In the genomic region with DNA sequence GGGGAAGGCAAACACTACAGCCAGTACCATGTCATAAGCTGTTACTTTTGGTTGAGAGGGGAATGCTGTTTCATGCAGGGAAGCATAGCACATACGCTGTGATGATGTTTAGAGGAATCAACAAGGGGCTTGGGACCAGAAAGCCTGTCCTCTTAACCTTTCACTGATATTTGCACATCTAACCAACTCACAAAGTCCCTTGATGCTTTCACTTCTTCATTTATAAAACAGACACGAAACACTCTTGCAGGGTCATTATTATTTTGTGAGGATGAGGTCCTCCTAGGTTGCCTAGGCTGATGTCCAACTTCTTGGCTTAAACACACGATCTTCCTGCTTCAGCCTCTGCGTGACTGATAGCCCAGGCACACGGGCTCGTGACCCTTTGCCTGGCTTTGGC, we compare ENCODE assay signal across 23 mouse cellular contexts. TPM values are rescaled to one million over a fixed set of nuclear protein-coding genes. Genes with fewer than 3 reads are reported as not detected.
DNase-seq lines count a peak whose midpoint lies in the region; ATAC-seq and TF ChIP-seq lines count a peak whose summit lies in the region.
"Had no signal": no experiment of that assay in that cellular context is flagged by ENCODE, and none has a peak within 500 bp of the region (broad histone marks: within the 10 kb centered on the region; RNA-seq: fewer than 3 reads in every experiment).

No protein-coding gene starts in this region.

- peak overlapping the region; percentile 83 for H3K4me2 ChIP-seq in CH12.LX (ENCODE audit: insufficient read depth, low read depth, poor library complexity, severe bottlenecking)
- H3K4me2 ChIP-seq in intestine, postnatal 0 days (replicated peaks; ENCODE audit: low read depth), result no peak overlapping the region
- H3K4me2 ChIP-seq: embryonic facial prominence, embryonic 15.5 days; heart, embryonic 11.5 days; heart, embryonic 15.5 days; hindbrain, embryonic 13.5 days had no signal

- TF ChIP-seq POLR2A in CH12.LX (IDR thresholded peaks at IDR 0.05; ENCODE audit: low read depth, low read length), result no peak
- no peak for TF ChIP-seq POLR2A in bone marrow macrophage, adult 2 months (IDR thresholded peaks at IDR 0.05; ENCODE audit: borderline replicate concordance, low read depth, low read length)

- peak overlapping the region; percentile 22; the same call in 1 of the 2 replicates for H3K27ac ChIP-seq in CH12.LX (ENCODE audit: insufficient read depth, low read depth)
- peak overlapping the region; percentile 27 for H3K27ac ChIP-seq in bone marrow macrophage, adult 2 months (ENCODE audit: insufficient read depth, low read depth, low read length)
- H3K27ac ChIP-seq in intestine, postnatal 0 days (ENCODE audit: low read depth, low read length), result no peak overlapping the region
- H3K27ac ChIP-seq: embryonic facial prominence, embryonic 15.5 days; forebrain, embryonic 10.5 days; heart, adult 2 months; heart, embryonic 15.5 days; hindbrain, embryonic 13.5 days; hindbrain, postnatal 0 days had no signal

- dilution Hi-C loops in CH12.LX (cut with MboI; ENCODE audit: extremely low pct_ligation_motif_present, extremely low pct_unique_long_range_greater_than_20kb, low sequenced_read_pairs), result no loop called here

- peak; percentile 89 for TF ChIP-seq EP300 in CH12.LX (IDR thresholded peaks at IDR 0.05; ENCODE audit: low read length)

- no peaks in the 10 kb centered on the region for H3K27me3 ChIP-seq in CH12.LX (replicated peaks)
- H3K27me3 ChIP-seq in intestine, postnatal 0 days (replicated peaks; ENCODE audit: control insufficient read depth, insufficient read depth, low read length), result no peaks in the 10 kb centered on the region
- H3K27me3 ChIP-seq: embryonic facial prominence, embryonic 15.5 days; heart, embryonic 15.5 days had no signal

- DNase-seq in CH12.LX (ENCODE audit: extremely low read depth), result peak; percentile 54
- DNase-seq in thymus, postnatal 0 days (ENCODE audit: low spot score), result no peak
- no peak for DNase-seq in urinary bladder, postnatal 25 days (ENCODE audit: low spot score)
- DNase-seq: adrenal gland, postnatal 14 days; cerebellum, adult 11 months; cerebellum, adult 8-10 months; cerebellum, postnatal 14 days; embryo, embryonic 11 days; gastrocnemius, postnatal 10 days; heart, adult 2 months; heart, postnatal 14 days had no signal

- H3K9ac ChIP-seq in CH12.LX (ENCODE audit: insufficient read depth, low read depth), result no peak overlapping the region
- no peak overlapping the region for H3K9ac ChIP-seq in intestine, postnatal 0 days (ENCODE audit: low read depth, low read length)
- H3K9ac ChIP-seq: embryonic facial prominence, embryonic 15.5 days; heart, embryonic 15.5 days; hindbrain, embryonic 13.5 days had no signal

- in situ Hi-C loops in CH12.LX (cut with MboI; ENCODE audit: low pct_ligation_motif_present, low pct_unique_long_range_greater_than_20kb, low sequenced_read_pairs), result no loop called here

- H3K9me3 ChIP-seq in CH12.LX (replicated peaks; ENCODE audit: low read length), result no peaks in the 10 kb centered on the region
- H3K9me3 ChIP-seq in intestine, postnatal 0 days (ENCODE audit: control insufficient read depth), result no peaks in the 10 kb centered on the region
- H3K9me3 ChIP-seq: embryonic facial prominence, embryonic 15.5 days; forebrain, embryonic 10.5 days; heart, embryonic 15.5 days; hindbrain, embryonic 13.5 days had no signal

- WGBS in intestine, postnatal 0 days, result 74% methylated on average over 6 of the region's 6 CpGs

- TF ChIP-seq RAD21 in CH12.LX (IDR thresholded peaks at IDR 0.05; ENCODE audit: low read depth, low read length), result no peak

- no peaks in the 10 kb centered on the region for H3K36me3 ChIP-seq in CH12.LX (replicated peaks in 1 of 2; ENCODE audit: control insufficient read depth in 1 of 2, insufficient read depth in 1 of 2, low read length in 1 of 2)
- H3K36me3 ChIP-seq in intestine, postnatal 0 days (ENCODE audit: control insufficient read depth, insufficient read depth), result no peaks in the 10 kb centered on the region
- H3K36me3 ChIP-seq: embryonic facial prominence, embryonic 15.5 days; forebrain, embryonic 10.5 days; heart, embryonic 15.5 days; hindbrain, embryonic 13.5 days had no signal

- TF ChIP-seq CTCF in CH12.LX (conservative IDR thresholded peaks at IDR 0.05 in 1 of 2, IDR thresholded peaks at IDR 0.05 in 1 of 2; ENCODE audit: low read depth in 2 of 2, low read length in 2 of 2), result no peak
- TF ChIP-seq CTCF in bone marrow macrophage, adult 2 months (IDR thresholded peaks at IDR 0.05; ENCODE audit: low read depth, low read length), result no peak
- TF ChIP-seq CTCF in intestine, postnatal 0 days (IDR thresholded peaks at IDR 0.05; ENCODE audit: low read depth), result no peak

- no peaks in the 10 kb centered on the region; the same call in 1 of the 2 replicates for H3K79me2 ChIP-seq in CH12.LX (replicated peaks; ENCODE audit: control insufficient read depth, extremely low read depth, insufficient read depth, poor library complexity, severe bottlenecking)

- ATAC-seq in megakaryocyte, adult 5-6 weeks (ENCODE audit: poor library complexity, severe bottlenecking), result peak; percentile 5; the same call in 1 of the 2 replicates
- no peak for ATAC-seq in intestine, postnatal 0 days
- ATAC-seq: CD4-positive, CD25-positive, alpha-beta regulatory T cell, adult 4 months; forebrain, embryonic 14.5 days; hindbrain, postnatal 0 days had no signal

- H3K4me3 ChIP-seq in CH12.LX (replicated peaks in 1 of 3; ENCODE audit: low read depth in 2 of 3, low read length in 2 of 3, poor library complexity in 1 of 3), result peak overlapping the region in 2 of 3 experiments; percentile 1 to 24
- H3K4me3 ChIP-seq in bone marrow macrophage, adult 2 months (ENCODE audit: insufficient read depth, low read length), result no peak overlapping the region
- no peak overlapping the region for H3K4me3 ChIP-seq in intestine, postnatal 0 days (ENCODE audit: low read depth, low read length)
- H3K4me3 ChIP-seq: embryonic facial prominence, embryonic 15.5 days; erythroblast, embryonic 14.5 days; forebrain, embryonic 10.5 days; heart, adult 2 months; heart, embryonic 15.5 days; hindbrain, embryonic 13.5 days had no signal

- H3K4me1 ChIP-seq in CH12.LX (ENCODE audit: control insufficient read depth in 1 of 2, insufficient read depth in 2 of 2), result peaks cover 14 to 58% of the 10 kb centered on the region in 2 experiments
- peaks cover 49% of the 10 kb centered on the region for H3K4me1 ChIP-seq in bone marrow macrophage, adult 2 months (ENCODE audit: control insufficient read depth, insufficient read depth, low read length)
- H3K4me1 ChIP-seq in intestine, postnatal 0 days (replicated peaks; ENCODE audit: control insufficient read depth, insufficient read depth, low read length), result 0 out of 2 replicates have a peak, but pooled peaks cover 6% of the 10 kb centered on the region

TF ChIP-seq in CH12.LX, 34 proteins besides CTCF, POLR2A, EP300 and RAD21 (continues in another document):
- TF ChIP-seq NELFE (IDR thresholded peaks at IDR 0.05; ENCODE audit: low read depth, low read length) (no peak), NRF1 (IDR thresholded peaks at IDR 0.05; ENCODE audit: low read depth, low read length) (no peak), BHLHE40 (IDR thresholded peaks at IDR 0.05; ENCODE audit: low read depth, low read length) (no peak), ZC3H11A (IDR thresholded peaks at IDR 0.05; ENCODE audit: low read depth, low read length) (no peak), SMC3 (IDR thresholded peaks at IDR 0.05; ENCODE audit: low read depth, low read length) (no peak), CHD1 (IDR thresholded peaks at IDR 0.05; ENCODE audit: low read depth, low read length) (no peak), GABPA (IDR thresholded peaks at IDR 0.05; ENCODE audit: insufficient replicate concordance, low read depth, low read length) (no peak), ZNF384 (IDR thresholded peaks at IDR 0.05; ENCODE audit: low read depth, low read length) (no peak), HCFC1 (IDR thresholded peaks at IDR 0.05; ENCODE audit: low read depth, low read length) (no peak), UBTF (IDR thresholded peaks at IDR 0.05; ENCODE audit: low read depth, low read length) (no peak), JUND (conservative IDR thresholded peaks at IDR 0.05; ENCODE audit: low read depth, low read length) (peak; percentile 21; the same call in 1 of the 2 replicates), TCF12 (IDR thresholded peaks at IDR 0.05; ENCODE audit: low read depth, low read length) (peak; percentile 30; the same call in 1 of the 2 replicates), ETS1 (conservative IDR thresholded peaks at IDR 0.05; ENCODE audit: low read depth, low read length) (no peak), USF1 (IDR thresholded peaks at IDR 0.05; ENCODE audit: low read depth, low read length) (no peak), KAT2A (IDR thresholded peaks at IDR 0.05; ENCODE audit: insufficient replicate concordance, low read length) (no peak), JUN (IDR thresholded peaks at IDR 0.05; ENCODE audit: insufficient read depth, low read depth, low read length) (no peak), E2F4 (IDR thresholded peaks at IDR 0.05; ENCODE audit: insufficient replicate concordance, low read depth, low read length) (no peak), RCOR1 (conservative IDR thresholded peaks at IDR 0.05; ENCODE audit: low read depth, low read length) (no peak), MYC (IDR thresholded peaks at IDR 0.05; ENCODE audit: low read depth, low read length) (no peak), ZKSCAN1 (IDR thresholded peaks at IDR 0.05; ENCODE audit: borderline replicate concordance, low read depth, low read length) (no peak)

RNA-seq across cellular contexts. Expression of a gene that starts 3.6 kb away (rescaled TPM):
- total RNA-seq in CH12.LX (2012; rRNA removed), result 10.3 and 13.8 TPM in 2 replicates
- total RNA-seq in CH12.LX (2014; rRNA removed), result 60.4 and 70.5 TPM in 2 replicates
- polyA plus RNA-seq in CH12.LX (2012; ENCODE audit: insufficient read length, low read depth), result 36.1 and 39.8 TPM in 2 replicates
- polyA plus RNA-seq in bone marrow macrophage, adult 2 months (2012; ENCODE audit: insufficient read depth, insufficient read length, missing spikeins), result 49.3 and 50.0 TPM in 2 replicates
- 13.9 and 14.5 TPM in 2 replicates for total RNA-seq in megakaryocyte, adult 5-6 weeks (2015)
- total RNA-seq in megakaryocyte, adult 5-6 weeks (2017), result 10.7 and 11.1 TPM in 2 replicates
- 18.3 and 19.2 TPM in 2 replicates for polyA plus RNA-seq in thymus, postnatal 0 days (2015; fragmentation: Nextera tagmentation; extraction: Ambion mirVana)
- polyA plus RNA-seq in intestine, postnatal 0 days (2015; fragmentation: Nextera tagmentation; extraction: Ambion mirVana), result 36.5 and 38.5 TPM in 2 replicates

RNA-seq across cellular contexts. Expression of a gene that starts 58.1 kb away (rescaled TPM):
- total RNA-seq in CH12.LX (2012; rRNA removed) (3.0 and 4.4 TPM in 2 replicates), CH12.LX (2014; rRNA removed) (9.4 and 9.9 TPM in 2 replicates)
- polyA plus RNA-seq in CH12.LX (2012; ENCODE audit: insufficient read length, low read depth), result 14.7 and 15.9 TPM in 2 replicates
- polyA plus RNA-seq in bone marrow macrophage, adult 2 months (2012; ENCODE audit: insufficient read depth, insufficient read length, missing spikeins), result 2.5 and 3.2 TPM in 2 replicates
- total RNA-seq in megakaryocyte, adult 5-6 weeks (2015), result 4.5 and 4.8 TPM in 2 replicates
- total RNA-seq in megakaryocyte, adult 5-6 weeks (2017), result 5.6 and 6.9 TPM in 2 replicates
- 19.6 and 25.6 TPM in 2 replicates for polyA plus RNA-seq in thymus, postnatal 0 days (2015; fragmentation: Nextera tagmentation; extraction: Ambion mirVana)
- 23.9 and 25.4 TPM in 2 replicates for polyA plus RNA-seq in intestine, postnatal 0 days (2015; fragmentation: Nextera tagmentation; extraction: Ambion mirVana)

Comparison
In these comparisons a context has a peak if more than half of its experiments do, and no peak if none do; other contexts are left out.
1. H3K4me3 ChIP-seq: peak in CH12.LX (2 of 3); none in bone marrow macrophage, adult 2 months (single experiment) and intestine, postnatal 0 days (single experiment).